Mouse (Mus musculus): Measurements from ENCODE around the gene Jade2. TPM values are rescaled to one million over a fixed set of nuclear protein-coding genes. Genes with fewer than 3 reads are reported as not detected.

Gene Jade2
- total RNA-seq (2021): 10 to 100 TPM; 10.7 to 11.4 TPM
- long read RNA-seq, experiment 1, partial matches to known transcripts: 2 of 8 reads
- long read RNA-seq, experiment 1, other reads (novel, unspliced or antisense): 6 of 8 reads
- long read RNA-seq, experiment 2, partial matches to known transcripts: 2 of 2 reads
- long read RNA-seq, experiment 2, other reads (novel, unspliced or antisense): 0 of 2 reads

DNA sequence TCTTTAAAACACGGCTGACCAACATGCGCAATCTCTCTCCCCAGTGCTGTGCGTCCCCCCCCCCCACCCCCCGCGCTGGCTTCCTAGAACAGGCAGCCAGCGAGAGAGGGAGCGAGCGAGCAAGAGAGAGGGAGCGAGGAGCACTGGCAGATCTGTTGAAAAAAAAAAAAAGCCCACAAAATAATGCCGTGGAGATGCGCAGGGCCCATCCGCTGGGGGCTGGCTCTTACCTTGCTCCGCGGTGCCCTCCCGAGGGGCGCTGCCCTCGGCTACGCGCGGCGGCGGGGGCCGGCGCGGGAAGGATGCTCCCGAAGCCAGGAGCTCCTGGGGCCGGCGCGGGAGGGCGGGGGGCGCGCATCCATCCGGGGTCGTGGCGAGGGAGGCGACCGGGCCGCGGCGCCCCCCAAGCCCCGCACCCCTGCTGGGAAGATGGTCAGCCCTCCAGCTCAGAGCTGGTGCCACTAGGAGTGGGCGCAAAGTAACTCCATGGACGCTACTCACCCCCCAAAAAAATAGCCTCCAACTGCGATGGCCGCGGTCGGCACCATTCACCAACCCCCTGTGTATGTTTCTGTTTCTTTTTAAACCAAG is at the start of gene Jade2:
Gene Jade2, minus strand, starts transcription at position 573 of the 591 bp plus-strand sequence.
- DNase-seq: peak; percentile 62

DNA sequence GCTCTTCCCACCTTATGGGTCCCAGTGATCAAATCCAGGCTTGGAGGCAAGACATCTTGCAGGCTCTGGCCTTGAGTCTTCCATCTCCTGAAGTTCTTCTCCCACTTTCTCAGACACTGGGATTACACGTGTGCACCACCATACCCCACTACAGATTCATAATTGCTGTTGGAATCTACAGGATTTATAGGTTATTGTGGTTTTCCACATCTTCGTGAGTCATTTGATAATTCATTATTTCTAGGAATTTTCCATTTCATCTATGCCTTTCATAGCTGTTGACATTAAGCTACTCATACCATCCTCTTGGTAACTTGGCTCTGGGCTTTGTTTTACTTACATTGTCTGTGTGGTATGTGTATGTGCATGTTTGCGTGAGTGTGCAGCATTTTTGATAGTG is 46.8 kb upstream of the Jade2 start:
- no peak for DNase-seq

DNA sequence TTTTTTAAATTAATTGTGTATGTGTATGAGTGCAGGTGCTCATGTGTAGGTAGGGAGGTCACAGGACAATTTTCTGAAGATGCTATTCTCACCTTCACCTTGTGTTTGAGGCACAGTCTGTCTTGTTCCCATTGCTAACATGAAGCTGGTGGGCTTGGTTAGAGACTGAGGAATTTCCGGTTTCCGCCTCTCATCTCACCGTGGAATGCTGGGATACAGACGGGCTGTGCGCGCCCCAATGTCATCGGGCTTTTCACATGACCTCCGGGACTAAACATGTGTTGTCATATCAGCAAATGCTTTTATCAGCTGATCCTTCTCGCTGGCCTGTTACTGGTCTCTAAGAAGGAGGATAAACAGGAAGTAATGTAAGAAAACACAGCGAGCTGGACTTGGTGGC is 42.2 kb upstream of the Jade2 start:
- DNase-seq: no peak

GRCm38 (mm10) chr11:51898326-51899080 is 41.0 kb upstream of the Jade2 start:
- DNase-seq: no peak

DNA sequence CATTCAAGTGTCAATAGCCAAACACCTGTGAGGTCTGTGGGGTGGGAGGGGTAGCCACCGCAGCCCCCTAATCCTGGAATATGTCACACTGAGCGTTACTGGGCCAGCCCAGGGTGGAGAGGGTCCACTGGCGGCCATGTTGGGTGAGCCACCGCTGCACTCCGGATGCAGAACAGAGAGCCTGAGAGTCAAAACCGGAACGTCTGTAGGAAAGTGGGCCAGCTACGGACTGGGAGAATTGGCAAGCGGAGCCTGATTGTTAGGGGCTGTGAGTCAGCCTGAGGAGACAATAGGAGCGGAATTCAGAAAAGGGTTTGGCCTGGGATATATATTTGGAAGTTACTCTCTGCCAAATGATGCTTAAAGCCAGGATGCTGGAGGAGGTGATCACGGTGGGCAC is 39.9 kb upstream of the Jade2 start:
- no peak for DNase-seq

DNA sequence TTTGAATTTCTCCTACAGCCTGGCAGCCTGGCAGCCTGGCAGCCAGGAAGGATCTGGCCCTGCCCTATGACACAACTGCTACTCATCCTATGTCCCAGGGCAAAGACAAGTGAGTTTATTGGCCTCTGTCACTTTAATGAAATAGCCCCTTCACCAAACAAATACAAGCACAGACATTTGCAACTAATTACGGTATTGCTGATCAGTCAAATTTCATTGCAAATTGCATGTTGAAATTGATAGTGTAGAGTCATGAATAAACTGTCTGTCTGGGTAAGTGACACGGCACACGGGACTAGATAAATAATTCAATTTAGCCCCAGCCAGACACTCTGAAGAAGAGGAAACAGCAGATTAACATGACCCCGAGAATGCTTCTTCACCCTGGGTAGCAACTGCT is 38.6 kb upstream of the Jade2 start:
- DNase-seq: no peak

DNA sequence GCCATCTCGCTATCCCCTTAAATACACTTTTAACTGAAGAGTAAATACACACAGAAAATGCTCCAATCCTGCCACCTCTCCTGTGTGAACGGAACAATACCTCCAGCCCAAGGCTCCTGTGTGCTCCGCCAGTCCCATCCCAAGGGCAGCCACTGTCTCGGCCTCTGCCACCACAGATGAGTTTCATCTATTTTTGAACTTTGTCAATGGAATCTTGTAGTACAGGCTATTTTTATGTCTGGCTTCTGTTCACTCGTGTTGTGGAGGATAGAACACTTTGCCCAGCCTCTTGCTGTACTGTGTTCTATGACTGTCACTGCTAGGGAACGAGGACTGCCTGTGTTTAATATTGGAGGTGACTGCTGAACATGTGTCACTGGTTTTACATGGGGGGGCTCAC is 28.2 kb upstream of the Jade2 start:
- DNase-seq: no peak

DNA sequence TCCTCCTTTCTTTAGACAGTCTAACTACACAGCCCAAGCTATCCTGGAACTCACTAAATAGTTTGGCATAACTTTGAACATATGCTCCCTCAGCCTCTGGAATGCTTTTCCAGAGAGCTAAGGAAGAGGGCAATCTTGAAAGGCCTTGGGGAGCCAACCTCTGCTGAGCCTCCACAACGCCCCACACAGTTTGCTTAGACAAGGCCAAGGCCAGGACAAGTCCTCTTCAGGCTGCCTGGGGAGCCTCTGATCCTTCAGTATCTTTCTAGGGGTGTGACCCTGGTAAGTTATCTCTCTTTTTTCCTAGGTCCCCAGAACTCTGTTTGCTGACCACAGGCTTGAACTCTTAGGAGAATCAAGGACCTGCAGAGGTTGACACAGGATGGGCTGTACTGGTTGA is 26.6 kb upstream of the Jade2 start:
- DNase-seq: no peak

- peak; percentile 61 for DNase-seq
These were observed 26.2 kb upstream of the Jade2 start for GRCm38 (mm10) chr11:51883670-51884069.

- DNase-seq: no peak
These were observed 24.3 kb upstream of the Jade2 start for GRCm38 (mm10) chr11:51881776-51882175.

DNA sequence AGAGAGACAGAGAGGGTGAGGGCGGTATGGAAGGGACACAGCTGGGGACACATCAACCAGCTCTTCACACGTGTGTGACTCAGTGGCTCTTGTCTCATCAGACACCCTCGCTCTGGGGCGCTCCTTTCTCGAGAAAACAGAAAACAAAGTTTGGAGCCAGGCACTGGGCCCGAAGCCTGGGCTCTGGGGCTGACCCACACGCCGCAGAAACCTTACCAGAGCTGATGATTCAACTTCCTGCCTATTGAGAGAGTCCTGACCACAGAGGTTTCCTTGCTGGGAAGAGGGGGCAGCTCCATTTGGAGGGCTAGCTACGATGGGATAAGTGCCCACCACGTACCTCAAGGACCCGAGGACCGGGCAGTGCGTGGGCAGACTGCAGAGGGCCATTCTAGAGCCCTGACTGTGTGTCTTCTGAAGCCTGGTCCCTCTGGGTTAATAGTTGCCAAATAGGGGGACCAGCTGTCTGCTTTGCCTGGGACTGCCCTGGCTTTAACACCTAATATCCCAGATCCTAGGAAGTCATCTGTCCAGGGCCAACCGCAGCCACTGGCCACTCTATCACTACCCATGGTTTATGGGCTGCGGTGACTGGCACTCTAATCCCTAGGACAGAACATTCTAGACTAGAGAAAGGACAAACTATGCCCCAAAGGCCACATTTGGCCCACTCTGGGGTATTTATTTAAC is 23.7 kb upstream of the Jade2 start:
- no peak for DNase-seq

DNA sequence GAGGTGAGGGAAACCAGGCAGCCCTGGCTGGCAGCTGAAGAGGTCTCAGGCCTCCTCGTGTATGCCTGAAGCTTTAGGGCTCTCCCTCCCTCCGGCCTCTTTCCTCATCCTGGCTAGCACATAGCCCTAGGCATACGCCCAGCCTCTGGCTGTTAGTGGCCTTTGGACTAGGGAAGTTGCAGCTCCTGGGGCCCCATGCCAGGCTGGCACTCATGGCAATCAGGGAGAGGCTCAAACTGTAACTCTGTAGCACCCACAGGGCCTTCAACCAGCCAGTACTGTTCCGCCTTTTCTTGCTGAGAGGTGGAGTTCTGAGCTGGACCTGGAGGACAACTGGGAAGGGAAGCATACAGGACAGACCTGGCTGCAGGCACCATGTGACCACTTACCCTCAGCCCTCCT is 19.5 kb upstream of the Jade2 start:
- DNase-seq: peak; percentile 79

DNA sequence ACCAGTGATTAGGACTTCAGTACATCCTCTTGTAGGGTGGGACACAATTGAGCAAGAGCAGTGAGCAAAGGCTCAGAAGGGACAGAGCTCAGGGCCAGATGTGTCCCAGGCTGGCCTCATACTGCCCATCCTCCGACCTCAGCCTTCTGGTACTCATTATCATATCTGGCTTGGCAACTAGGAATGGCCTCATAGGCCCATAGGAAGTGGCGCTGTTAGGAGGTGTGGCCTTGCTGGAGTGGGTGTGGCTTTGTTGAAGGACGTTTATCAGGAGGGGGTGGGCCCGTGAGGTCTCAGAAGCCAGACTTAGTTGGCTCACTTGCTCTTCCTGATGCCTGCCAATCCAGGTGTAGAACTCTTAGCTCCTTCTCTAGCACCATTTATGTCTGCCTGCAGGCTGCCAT is 18.3 kb upstream of the Jade2 start:
- DNase-seq: no peak

DNA sequence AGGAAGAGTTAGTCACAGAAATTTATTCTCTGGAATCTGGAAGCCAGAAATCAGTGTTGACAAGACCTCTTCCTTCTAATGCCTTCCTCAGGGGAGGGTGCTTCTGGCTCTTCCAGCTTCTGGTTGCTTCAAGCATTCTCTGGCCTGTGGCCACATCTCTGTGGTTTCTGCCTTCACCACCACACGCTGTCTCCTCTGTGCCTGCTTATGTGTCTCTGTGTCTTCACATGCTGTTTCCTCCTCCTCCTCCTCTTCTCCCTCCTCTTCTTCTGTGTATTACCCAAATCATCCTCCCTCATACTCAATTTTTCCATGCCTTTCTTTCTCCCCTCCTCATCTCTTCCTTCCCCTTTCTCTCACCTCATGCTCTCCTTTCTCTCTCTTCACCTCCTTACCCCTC is 17.6 kb upstream of the Jade2 start:
- DNase-seq: no peak

GRCm38 (mm10) chr11:51874266-51875036 is 17.0 kb upstream of the Jade2 start:
- peak; percentile 81 for DNase-seq

- DNase-seq: no peak
These were observed 15.7 kb upstream of the Jade2 start for GRCm38 (mm10) chr11:51873141-51873540.

- DNase-seq: no peak
These were observed 9.8 kb upstream of the Jade2 start for GRCm38 (mm10) chr11:51867261-51867660.

- no peak for DNase-seq
These were observed 8.6 kb upstream of the Jade2 start for GRCm38 (mm10) chr11:51866020-51866419.

DNA sequence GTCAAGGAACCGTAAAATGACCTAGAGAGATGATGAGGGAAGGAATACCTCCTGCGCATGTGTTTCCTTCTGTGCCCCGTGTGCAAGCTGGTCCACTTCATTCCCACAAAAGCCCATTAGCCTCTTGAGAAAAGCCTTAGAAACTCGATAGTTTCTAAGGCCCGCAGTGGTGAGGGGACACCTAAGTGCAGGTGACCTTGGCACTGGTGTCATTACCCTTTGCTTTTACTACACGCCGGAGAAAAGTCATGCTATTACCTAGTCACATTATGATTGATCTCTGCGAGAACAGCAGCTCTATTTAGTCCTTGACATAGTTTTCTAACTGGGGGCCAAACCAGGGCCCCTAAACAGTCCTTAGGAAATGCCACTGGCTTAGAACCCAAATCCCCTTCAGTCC is 3.2 kb upstream of the Jade2 start:
- DNase-seq: no peak

- DNase-seq: peak; percentile 27
These were observed 2.1 kb upstream of the Jade2 start for GRCm38 (mm10) chr11:51859561-51859960.

GRCm38 (mm10) chr11:51858528-51859051 is 1.1 kb upstream of the Jade2 start:
- DNase-seq: peak; percentile 86

Data from adrenal gland, postnatal 10 days (tissue).